Mouse (Mus musculus): Measurements from ENCODE around the gene B4galnt1. TPM values are rescaled to one million over a fixed set of nuclear protein-coding genes. Genes with fewer than 3 reads are reported as not detected.

The B4galnt1 gene
- total and polyA plus RNA-seq, 3 experiments = 24.6 to 66.0 (median 65.8) TPM

GRCm38 (mm10) chr10:127156089-127156488, 8.9 kb upstream of the B4galnt1 start:
- H3K36me3 ChIP-seq (ENCODE audit: control insufficient read depth in 1 of 2, insufficient read depth in 2 of 2, low read length in 2 of 2) = peaks cover 0 to 5% of the 10 kb centered on the region in 2 experiments; a peak in 2 of 4 replicates
- no peak overlapping the region for H3K9ac ChIP-seq (ENCODE audit: control insufficient read depth, low read depth, low read length, poor library complexity, severe bottlenecking)
- H3K9me3 ChIP-seq (replicated peaks; ENCODE audit: insufficient read depth, low read length) = no peaks in the 10 kb centered on the region
- H3K27me3 ChIP-seq (ENCODE audit: control insufficient read depth in 1 of 2, insufficient read depth in 2 of 2, low read length in 2 of 2) = no peaks in the 10 kb centered on the region
- no peak for TF ChIP-seq NELFE (IDR thresholded peaks at IDR 0.05; ENCODE audit: low read depth, low read length)
- no peak for TF ChIP-seq ZMIZ1 (IDR thresholded peaks at IDR 0.05; ENCODE audit: low read depth, low read length)
- no peak for TF ChIP-seq MAFK (IDR thresholded peaks at IDR 0.05; ENCODE audit: borderline replicate concordance, low read depth, low read length)
- no peak for TF ChIP-seq HCFC1 (IDR thresholded peaks at IDR 0.05; ENCODE audit: low read depth, low read length)
- H3K4me1 ChIP-seq (ENCODE audit: control insufficient read depth in 1 of 2, insufficient read depth in 2 of 2, low read length in 2 of 2) = peaks cover 2 to 10% of the 10 kb centered on the region in 2 experiments; a peak in 2 of 4 replicates
- DNase-seq (ENCODE audit: low read depth, low spot score) = no peak
- no peak overlapping the region for H3K4me3 ChIP-seq (ENCODE audit: control insufficient read depth in 1 of 2, insufficient read depth in 1 of 2, low read depth in 2 of 2, low read length in 2 of 2)
- no peaks in the 10 kb centered on the region for H3K79me2 ChIP-seq (ENCODE audit: control insufficient read depth, insufficient read depth, low read length, poor library complexity)
- H3K27ac ChIP-seq (ENCODE audit: control insufficient read depth, low read depth, low read length) = no peak overlapping the region

GRCm38 (mm10) chr10:127156511-127156910, 8.5 kb upstream of the B4galnt1 start:
- Histone ChIP-seq H3K4me1 (ENCODE audit: control insufficient read depth in 1 of 2, insufficient read depth in 2 of 2, low read length in 2 of 2) (peaks cover 2 to 10% of the 10 kb centered on the region in 2 experiments; a peak in 2 of 4 replicates), H3K9me3 (replicated peaks; ENCODE audit: insufficient read depth, low read length) (no peaks in the 10 kb centered on the region), H3K9ac (ENCODE audit: control insufficient read depth, low read depth, low read length, poor library complexity, severe bottlenecking) (no peak overlapping the region), H3K27ac (ENCODE audit: control insufficient read depth, low read depth, low read length) (no peak overlapping the region), H3K27me3 (ENCODE audit: control insufficient read depth in 1 of 2, insufficient read depth in 2 of 2, low read length in 2 of 2) (no peaks in the 10 kb centered on the region), H3K79me2 (ENCODE audit: control insufficient read depth, insufficient read depth, low read length, poor library complexity) (no peaks in the 10 kb centered on the region), H3K4me3 (ENCODE audit: control insufficient read depth in 1 of 2, insufficient read depth in 1 of 2, low read depth in 2 of 2, low read length in 2 of 2) (no peak overlapping the region), H3K36me3 (ENCODE audit: control insufficient read depth in 1 of 2, insufficient read depth in 2 of 2, low read length in 2 of 2) (peaks cover 0 to 5% of the 10 kb centered on the region in 2 experiments; a peak in 2 of 4 replicates)
- TF ChIP-seq HCFC1 (IDR thresholded peaks at IDR 0.05; ENCODE audit: low read depth, low read length) (no peak), USF1 (IDR thresholded peaks at IDR 0.05; ENCODE audit: low read depth, low read length) (no peak), MAZ (IDR thresholded peaks at IDR 0.05; ENCODE audit: low read depth, low read length) (no peak), ZKSCAN1 (IDR thresholded peaks at IDR 0.05; ENCODE audit: low read depth, low read length) (no peak), USF2 (IDR thresholded peaks at IDR 0.05; ENCODE audit: borderline replicate concordance in 1 of 2, insufficient read depth in 1 of 2, low read depth in 1 of 2, low read length in 2 of 2) (no peak), BHLHE40 (IDR thresholded peaks at IDR 0.05; ENCODE audit: borderline replicate concordance, low read depth, low read length) (no peak), CHD2 (IDR thresholded peaks at IDR 0.05; ENCODE audit: low read length) (no peak), UBTF (IDR thresholded peaks at IDR 0.05; ENCODE audit: borderline replicate concordance, insufficient read depth, low read depth, low read length) (no peak), POLR2AphosphoS5 (IDR thresholded peaks at IDR 0.05; ENCODE audit: borderline replicate concordance, low read depth, low read length) (no peak), GATA1 (IDR thresholded peaks at IDR 0.05; ENCODE audit: low read depth, low read length) (no peak), ZMIZ1 (IDR thresholded peaks at IDR 0.05; ENCODE audit: low read depth, low read length) (no peak), RAD21 (IDR thresholded peaks at IDR 0.05; ENCODE audit: low read depth, low read length) (no peak), RCOR1 (IDR thresholded peaks at IDR 0.05; ENCODE audit: low read depth, low read length) (no peak), MAX (IDR thresholded peaks at IDR 0.05; ENCODE audit: low read length) (no peak)
- no peak for DNase-seq (ENCODE audit: low read depth, low spot score)

Measured in MEL (cell line).